Mouse (Mus musculus): Measurements from ENCODE around the gene Stkld1.
"Not testable (repeated sequence)": the region's sequence is repeated elsewhere in the genome, so short reads cannot be mapped to it uniquely, and the experiment has no call there.

Stkld1 gene

DNA sequence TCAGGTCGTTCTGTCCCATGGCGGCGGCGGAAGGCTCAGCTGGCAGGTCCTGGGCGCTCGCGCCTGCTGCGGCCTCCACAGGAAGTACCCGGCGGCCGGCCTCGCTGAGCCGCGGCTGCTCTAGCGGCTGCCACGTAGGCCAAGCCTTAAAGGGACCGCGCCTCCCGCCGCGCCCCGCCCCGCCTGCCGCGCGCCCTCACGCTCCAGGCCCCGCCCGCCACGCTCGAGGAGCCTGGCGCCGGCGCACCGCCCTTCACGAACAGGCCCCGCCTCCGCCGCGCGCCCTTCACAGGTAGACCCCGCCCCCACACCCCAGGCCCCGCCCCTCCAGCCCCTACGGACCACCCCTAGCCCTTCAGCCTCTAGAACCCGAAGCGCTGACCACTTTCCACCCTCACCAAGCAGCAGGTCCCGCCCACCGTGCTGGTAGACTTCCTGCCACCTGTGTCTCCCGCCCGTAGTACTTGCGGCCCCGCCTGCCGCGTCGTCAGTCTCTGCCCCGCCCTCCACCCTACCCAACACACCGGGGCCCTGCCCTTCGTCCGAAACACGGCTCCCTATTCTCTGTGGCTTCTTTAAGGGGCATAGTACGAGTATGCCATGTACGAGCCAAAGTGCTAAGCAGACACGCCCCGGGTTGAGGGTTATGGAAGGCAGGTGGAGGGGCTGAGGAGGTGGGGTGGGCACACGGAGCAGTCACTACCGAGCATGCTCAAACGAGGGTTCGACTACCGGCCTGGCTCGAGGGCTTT, at the start of gene Stkld1, which contains the start of gene Surf4:
Gene Stkld1, plus strand, starts transcription at position 744 of the 752 bp plus-strand sequence.
Gene Surf4, minus strand, starts transcription at position 625 of the 752 bp plus-strand sequence.
- peak; percentile 89 for DNase-seq

DNA sequence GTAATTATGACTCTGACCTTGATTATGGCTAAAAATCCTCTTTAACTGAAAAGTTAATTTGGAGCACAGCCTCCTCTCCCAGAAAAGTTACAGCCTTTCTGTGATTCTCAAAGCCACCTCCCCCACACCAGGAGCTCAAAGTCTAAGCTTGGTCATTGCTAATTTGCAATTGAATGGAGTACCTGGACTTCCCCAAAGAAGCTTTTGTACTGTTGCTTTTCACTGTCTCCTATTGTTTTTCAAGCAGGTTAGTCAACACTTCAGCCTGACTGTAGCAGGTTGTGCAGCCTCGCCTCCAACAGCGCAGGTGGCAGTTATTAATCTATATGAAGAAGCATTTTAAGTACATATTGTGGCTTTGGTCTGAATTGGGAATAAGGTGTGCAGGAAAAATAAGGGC, 48.3 kb upstream of the Stkld1 start:
- DNase-seq = not testable (repeated sequence)

DNA sequence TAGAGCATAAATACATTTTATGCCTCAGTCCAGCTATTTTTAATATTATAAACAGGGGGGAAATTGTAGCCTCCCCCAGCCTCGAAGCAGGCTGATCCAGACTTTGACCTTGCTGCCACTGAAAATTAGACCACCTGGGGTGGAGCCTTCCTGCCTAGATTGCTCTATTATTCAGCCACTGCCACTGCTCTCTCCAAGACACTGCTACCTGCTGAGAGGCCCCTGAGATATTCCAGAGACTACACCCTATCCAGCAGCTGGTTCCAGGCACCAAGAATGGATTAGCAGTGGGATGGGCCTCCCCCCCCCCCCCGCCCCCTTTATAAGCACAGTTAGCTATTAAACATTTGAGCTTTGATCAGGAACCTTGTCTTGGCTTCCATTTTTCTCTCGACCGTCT, 47.7 kb upstream of the Stkld1 start:
- not testable (repeated sequence) for DNase-seq

DNA sequence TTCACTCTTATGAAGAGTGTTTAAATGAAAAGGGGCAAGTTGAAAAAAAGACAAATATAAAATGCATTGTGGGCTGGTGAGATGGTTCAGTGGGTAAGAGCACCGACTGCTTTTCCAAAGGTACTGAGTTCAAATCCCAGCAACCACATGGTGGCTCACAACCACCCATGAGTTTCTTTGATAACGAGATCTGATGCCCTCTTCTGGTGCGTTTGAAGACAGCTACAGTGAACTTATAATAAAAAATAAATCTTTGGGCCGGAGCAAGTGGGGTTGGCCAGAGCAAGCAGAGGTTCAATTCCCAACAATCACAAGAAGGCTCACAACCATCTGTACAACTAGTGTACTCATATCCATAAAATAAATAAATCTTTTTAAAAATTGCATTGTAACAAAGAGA, 37.9 kb upstream of the Stkld1 start:
- no peak for DNase-seq

DNA sequence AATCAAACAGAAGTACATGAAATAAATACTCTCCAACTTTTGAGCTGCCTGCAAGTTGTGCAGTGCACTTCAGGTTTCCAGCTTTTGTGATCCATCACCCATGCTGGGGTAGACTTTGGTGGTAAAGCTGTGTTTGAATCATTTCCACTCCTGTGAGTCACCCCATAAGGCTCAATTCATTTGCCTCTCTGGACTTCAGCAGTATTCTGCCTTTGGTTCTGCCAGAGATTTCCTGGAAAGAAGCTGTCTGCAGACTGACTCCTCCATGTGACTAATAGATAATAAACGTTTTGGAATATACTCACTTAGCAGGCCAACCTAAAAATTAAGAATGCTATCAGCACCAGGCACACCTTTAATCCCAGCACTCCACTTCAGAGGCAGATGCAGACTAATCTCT, 33.1 kb upstream of the Stkld1 start:
- DNase-seq = no peak

DNA sequence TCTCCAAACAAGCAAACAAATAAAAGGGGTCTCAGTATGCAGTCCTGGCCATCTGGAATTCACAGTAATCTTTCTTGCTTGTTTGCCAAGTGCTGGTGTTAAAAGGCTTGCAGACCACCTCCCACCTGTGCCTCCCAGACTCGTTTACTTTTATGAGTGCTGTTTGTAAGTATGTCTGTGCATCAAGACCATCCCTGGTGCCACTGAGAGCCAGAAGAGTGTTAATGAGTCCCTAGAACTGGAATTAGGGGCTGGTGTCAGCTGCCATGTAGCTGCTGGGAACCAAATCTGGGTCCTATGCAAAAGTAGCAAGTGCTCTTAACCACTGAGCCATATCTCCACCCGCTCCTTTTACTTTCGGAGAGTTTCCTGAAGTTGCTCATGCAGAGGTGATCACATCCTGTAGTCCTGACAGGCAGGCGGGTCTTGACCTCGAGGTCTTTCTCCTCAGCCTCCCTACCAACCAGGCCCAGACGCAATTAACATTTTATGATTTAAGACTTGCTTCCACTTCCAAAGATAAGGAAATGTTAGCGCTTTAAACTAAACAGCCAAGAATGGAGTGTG, 31.9 kb upstream of the Stkld1 start:
- no peak for DNase-seq

DNA sequence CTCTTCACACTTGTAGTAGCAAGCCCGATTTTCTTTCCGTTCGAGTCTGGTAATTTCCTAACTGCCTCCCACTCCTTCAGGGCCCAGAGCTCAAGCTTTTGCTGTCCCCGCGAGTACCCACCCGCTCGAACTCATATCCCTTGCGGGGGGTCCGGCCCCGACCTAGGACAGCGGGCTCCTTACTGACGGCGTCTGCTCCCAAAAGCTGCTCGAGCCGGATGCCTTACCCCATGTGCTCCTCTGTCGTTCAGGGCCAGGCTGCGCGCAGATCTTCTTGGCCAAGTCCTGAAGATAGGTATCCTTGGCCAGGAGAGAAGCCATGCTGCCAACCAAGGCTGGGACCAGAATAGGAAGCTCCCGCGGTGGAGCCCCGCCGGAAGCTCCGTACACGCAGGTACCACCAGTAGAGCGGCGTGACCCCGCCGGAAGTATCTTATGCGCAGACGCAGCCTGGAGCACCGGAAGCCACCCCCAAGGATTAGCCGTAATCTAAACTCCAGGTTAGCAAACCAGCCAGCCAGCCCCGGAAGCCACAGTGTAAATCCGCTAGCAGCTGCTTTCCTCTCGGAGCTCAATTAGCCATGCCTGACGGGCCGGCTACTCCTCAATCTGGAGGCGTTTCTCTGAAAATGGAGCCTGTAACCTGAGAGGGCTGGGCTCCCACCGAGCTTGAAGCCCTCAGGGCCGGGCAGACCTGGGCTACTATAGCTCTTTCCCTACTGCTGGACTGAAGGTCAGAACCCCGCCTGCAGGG, 31.2 kb upstream of the Stkld1 start, which contains the start of gene Surf6:
Gene Surf6, minus strand, starts transcription at position 413 of the 754 bp plus-strand sequence.
- DNase-seq = peak; percentile 87

DNA sequence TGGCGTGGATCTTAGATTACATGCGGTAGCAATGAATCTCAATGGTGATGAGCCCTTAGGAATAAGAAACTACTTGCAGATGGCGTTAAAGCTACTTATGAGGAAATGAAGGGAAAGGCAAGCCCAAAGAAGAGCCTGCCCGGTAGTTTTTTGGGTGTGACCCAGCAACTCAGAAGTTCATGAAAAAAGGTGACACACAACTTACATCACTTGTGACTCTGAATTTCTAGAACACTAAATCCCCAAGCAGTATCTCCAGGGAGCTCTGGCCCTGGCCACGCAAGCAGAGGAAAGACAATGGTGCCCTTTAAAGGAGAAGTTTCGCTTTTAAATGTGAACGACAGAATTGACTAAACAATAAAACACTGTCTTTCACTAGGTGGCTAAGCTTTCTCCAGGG, 30.5 kb upstream of the Stkld1 start:
- no peak for DNase-seq

DNA sequence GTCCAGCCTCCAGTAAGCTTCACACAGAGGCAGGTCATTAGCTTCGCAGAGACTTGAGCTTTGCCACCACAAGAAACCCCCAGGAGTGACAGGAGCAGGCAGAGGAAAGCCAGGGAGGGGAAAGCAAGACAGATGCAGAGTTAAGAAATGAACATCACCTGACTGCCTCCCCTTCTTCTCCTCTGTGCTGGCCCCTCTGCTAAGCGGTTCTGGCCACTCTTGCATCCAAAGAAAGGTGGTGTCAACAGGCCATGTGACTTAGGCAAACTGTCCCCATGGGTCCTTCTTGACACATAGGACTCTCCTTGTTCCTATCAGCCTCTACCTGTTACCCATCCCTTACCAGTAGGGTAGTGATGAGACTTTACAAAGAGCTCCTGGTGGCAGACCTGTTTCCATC, 27.9 kb upstream of the Stkld1 start:
- no peak for DNase-seq

DNA sequence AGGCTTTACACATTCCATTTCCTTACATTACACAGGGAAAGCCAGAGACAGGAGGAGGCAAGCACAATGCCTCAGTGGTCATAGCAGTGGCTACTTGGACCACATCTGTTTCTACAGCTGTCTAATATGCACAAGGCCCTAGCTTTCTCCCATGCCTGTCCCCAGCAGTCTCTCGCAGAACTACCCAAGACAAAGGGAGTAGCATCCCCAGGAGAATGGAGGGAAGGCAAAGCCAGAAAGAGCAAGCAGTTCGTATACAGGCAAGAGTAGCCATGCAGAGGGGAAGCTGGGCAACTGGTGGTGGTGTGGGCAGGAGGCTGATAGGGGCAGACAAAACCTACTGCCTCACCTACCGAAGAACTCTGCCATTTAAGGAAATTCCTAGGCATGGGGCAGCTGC, 27.4 kb upstream of the Stkld1 start:
- no peak for DNase-seq

DNA sequence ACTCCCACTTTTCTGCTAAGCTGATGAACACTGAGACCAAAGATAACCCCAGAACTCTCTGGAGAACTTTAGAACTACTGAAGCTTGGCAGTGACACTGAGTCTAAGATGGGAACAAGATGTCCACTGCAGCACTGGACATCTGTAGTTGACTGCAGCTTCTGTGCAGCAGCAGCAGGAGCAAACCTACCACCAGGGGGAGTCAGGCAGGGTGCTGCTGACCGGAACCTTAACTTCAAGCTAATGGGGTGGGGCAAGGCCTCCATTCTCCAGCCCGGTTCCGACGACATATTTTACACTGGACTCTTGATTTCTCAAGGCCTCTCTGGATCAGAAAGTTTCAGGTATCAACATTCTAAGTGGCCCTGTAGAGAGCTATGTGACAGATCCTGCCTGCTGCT, 26.7 kb upstream of the Stkld1 start:
- DNase-seq = peak; percentile 41

DNA sequence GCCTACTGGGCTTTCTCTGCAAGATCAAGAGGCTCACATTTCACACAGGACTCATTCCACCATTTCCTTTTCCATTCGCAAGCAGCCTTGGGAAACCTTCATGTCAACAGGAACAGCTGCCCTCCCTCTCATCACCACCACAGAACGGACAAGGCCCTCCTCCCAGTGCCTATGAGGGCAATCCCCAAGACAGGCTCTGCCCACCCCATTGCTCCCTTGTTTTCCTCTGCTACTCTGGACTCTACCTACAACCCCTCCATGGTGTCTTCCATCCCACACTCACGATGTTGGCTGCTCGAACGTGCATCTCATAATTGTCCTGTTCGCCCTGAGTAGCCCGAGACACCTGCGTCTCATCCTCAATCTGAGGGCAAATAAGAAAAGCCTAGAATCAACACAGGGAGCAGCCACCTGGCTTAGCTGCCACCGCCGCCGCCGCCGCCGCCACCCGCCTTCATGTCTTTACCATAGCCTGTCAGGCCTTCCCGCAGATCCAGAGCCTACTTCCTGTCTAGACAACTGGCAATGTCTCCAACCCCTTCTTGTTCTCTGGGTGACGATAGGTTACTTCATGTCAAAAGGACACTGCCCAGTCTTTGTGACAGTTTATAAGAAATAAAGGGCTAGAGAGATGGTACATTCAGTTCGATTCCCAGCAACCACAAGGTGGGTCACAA, 25.0 kb upstream of the Stkld1 start:
- no peak for DNase-seq

DNA sequence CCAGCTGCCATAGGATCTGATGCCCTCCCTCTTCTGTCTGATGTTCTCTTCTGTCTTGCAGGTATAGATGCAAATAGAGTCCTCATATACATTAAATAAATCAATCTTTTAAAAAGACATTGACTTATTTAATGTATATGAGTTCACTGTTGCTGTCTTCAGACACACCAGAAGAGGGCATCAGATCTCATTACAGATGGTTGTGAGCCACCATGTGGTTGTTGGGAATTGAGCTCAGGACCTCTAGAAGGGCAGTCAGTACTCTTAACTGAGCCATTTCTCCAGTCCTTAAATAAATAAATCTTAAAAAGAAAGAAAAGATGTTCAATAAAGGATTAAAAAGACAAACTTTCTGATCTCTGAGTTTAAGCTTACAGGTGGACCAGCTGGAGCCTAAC, 24.5 kb upstream of the Stkld1 start:
- DNase-seq = no peak

DNA sequence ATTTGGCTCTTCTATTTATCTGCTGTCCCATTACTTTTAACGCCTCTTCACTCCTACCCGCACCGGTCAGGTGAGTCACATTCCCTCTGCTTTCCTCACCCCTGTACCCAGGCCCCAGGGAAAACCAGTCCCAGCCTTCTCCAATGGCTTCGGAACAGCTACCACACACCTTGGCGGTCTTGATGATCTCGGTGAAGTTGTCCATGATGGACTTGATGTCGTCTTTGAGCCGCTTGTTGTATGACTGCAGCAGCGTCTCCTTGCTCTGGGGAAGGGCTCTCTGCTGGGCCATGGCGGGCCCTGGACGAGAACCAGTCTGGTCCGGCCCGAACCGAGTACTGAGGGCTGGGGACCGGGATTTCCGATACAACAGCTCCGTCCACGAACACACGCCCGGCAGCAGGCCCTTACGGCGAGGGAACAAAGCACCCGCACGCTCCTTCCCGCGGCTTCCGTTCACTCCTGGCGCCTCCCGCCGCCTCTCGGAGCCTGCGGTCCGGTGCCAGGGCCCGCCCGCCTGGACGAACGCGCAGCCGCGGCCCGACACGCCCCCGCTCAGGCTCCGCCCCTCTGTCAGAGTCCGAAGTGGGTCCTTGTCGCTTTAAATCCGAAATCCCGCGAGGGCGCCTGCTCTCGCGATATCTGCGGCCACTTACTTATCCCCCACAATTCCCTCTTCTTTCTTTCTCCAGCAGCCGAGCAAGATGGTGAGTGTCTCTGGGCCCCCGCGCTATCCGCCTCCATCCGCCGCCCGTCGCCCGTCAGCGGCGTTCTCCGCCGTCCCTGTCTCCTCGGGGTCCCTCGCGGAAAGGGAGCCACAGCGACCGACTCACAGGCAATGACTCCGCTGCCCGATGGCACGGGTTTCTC, 23.5 kb upstream of the Stkld1 start, which contains the start of the genes Med22 and Rpl7a:
Gene Med22, minus strand, starts transcription at position 554 of the 870 bp plus-strand sequence.
Gene Rpl7a, plus strand, starts transcription at position 641 of the 870 bp plus-strand sequence.
- peak; percentile 100 for DNase-seq

DNA sequence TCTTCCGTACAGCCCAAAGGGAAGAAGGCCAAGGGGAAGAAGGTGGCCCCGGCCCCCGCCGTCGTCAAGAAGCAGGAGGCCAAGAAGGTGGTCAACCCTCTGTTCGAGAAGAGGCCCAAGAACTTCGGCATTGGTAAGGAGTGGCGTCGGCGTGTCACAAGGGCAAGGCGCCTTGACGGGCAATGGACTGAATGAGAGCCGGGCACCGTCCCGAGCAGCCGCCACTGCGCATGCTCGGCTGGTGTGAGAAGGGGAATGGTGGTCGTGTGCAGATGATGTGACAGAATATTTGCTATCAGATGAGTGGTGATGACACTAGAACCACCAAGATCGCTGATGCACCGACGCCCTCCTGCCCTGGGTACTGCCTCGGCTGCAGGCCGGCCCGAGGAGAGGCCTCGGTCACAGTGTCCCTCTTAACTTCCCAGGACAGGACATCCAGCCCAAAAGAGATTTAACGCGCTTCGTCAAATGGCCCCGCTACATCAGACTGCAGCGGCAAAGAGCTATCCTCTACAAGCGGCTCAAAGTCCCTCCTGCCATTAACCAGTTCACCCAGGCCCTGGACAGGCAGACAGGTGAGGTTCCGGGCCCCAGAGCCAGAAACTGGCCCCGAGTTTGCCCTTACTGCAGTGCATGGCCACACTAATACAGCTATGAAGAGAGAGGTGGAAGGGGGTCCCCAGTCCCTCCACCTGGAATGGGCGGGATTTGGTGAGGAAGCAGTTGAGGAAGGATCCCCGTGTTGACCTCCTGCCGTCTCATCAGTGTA, 22.7 kb upstream of the Stkld1 start:
- DNase-seq = peak; percentile 74

DNA sequence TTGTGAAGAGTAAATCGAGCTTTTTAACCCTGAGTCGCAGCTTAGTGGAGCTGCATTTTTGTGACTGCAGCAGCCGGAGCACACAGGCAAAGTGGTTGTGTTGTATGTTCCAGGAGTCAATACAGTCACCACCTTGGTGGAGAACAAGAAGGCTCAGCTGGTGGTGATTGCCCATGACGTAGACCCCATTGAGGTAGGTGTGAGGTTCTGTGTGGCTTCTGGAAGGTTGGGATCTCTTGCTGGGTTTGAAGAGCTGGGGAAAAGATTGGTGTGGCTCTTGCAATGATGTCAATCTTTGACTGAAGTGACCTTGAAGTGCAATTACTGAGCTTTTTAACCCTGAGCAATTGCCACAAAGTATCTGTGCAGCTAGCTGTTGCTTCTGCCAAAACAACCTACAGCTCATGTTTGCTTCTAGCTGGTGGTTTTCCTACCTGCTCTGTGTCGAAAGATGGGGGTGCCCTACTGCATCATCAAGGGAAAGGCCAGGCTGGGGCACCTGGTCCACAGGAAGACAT, 21.5 kb upstream of the Stkld1 start:
- DNase-seq = no peak

DNA sequence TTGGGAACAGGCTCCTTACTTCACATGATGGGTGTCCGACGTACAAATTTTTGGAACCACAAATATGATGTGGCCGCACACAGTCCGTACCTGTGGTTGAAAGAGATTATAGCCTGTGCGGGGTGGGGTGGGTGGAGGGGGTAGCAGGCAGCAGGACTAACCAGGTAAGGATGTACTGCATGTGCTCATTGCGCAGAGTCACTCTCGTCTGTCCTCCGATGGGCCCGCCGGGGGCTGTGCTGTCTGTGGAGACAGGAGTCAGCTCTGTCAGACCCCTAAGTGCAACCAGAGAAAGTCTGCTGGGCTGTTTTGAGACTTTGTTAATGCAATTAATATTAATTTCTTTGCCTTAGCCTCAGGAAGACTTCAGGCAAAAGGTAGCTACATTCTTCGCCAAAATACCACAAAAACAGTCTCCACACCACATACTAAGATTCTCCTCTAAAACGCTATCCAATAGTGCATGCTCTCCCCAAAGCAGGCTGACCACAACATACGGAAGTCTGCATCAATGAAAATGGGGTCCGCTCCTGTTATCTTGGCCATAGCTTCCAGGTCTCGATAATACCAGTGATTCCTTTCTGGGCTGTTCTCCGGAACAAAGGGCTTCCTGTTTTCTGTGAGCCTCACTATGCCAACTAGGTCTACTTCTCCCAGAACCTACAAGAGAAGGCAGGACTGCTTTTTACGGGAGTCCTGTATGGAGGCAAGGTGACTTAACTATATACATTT, 20.3 kb upstream of the Stkld1 start:
- no peak for DNase-seq

DNA sequence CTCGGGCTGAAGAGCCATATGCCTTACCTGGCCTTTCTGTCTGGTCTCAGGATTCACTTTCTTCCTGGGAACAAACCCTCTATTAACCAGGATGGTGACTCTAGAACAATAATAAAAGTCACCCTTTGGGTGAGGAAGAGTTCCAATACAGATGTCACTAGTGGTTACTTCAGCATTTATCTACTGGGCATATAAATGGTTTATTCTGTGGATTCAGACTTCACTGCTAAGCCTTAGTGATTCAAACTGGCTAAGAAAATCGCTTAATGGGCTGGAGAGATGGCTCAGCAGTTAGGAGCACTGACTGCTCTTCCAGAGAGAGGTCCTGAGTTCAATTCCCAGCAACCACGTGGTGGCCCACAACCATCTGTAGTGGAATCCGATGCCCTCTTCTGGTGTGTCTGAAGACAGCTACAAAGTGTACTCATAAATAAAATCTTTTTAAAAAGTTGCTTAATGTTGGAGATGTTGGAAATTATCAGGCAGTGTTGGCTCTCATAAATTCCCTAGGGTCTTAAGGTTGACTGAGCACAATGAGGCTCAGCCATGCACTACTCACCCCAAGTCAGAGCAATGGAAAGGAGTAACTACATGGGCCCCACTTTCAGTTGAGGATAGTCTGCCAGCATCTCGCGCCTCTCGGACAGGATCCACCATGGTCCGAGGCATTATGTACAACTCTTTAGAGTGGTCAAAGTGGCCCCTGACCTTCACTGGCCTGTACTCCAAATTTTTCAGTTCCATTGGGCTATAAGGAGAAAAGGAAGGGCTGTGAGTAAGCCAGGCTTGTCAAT, 19.5 kb upstream of the Stkld1 start:
- DNase-seq = no peak

All from right cerebral cortex, postnatal 4 days (tissue).